Mouse (Mus musculus): ENCODE data around the gene Psmc1. TPM values are rescaled to one million over a fixed set of nuclear protein-coding genes. Genes with fewer than 3 reads are reported as not detected.
A peak's percentile ranks its signal among the peaks of the same experiment; 100 is the strongest.

Psmc1 gene
- polyA plus RNA-seq, 1 experiment: 165 TPM

GRCm38 (mm10) chr12:100104530-100104929 lies 5.4 kb upstream of the Psmc1 start:
- WGBS: 79% methylated on average over 5 of the region's 5 CpGs
- Histone ChIP-seq H3K4me3 (replicated peaks; ENCODE audit: control insufficient read depth, low read depth, low read length) (no peak overlapping the region), H3K27ac (ENCODE audit: control insufficient read depth, insufficient read depth, low read depth, low read length, poor library complexity) (no peak overlapping the region), H3K4me1 (ENCODE audit: control insufficient read depth, insufficient read depth, low read length) (no peaks in the 10 kb centered on the region; the same call in 1 of the 2 replicates)
- TF ChIP-seq POLR2A (IDR thresholded peaks at IDR 0.05; ENCODE audit: borderline replicate concordance, control insufficient read depth, low read depth, low read length) (no peak), CTCF (IDR thresholded peaks at IDR 0.05; ENCODE audit: control insufficient read depth, insufficient read depth, low read length) (no peak)

- no peak overlapping the region for H3K27ac ChIP-seq (ENCODE audit: control insufficient read depth, insufficient read depth, low read depth, low read length, poor library complexity)
- H3K4me3 ChIP-seq (replicated peaks; ENCODE audit: control insufficient read depth, low read depth, low read length): no peak overlapping the region
- TF ChIP-seq POLR2A (IDR thresholded peaks at IDR 0.05; ENCODE audit: borderline replicate concordance, control insufficient read depth, low read depth, low read length) (no peak), CTCF (IDR thresholded peaks at IDR 0.05; ENCODE audit: control insufficient read depth, insufficient read depth, low read length) (peak; percentile 60)
- 12% methylated on average over 20 of the region's 20 CpGs for WGBS
- peaks cover 1% of the 10 kb centered on the region for H3K4me1 ChIP-seq (ENCODE audit: control insufficient read depth, insufficient read depth, low read length)
Observed at GRCm38 (mm10) chr12:100106275-100106895, 3.6 kb upstream of the Psmc1 start.

DNA sequence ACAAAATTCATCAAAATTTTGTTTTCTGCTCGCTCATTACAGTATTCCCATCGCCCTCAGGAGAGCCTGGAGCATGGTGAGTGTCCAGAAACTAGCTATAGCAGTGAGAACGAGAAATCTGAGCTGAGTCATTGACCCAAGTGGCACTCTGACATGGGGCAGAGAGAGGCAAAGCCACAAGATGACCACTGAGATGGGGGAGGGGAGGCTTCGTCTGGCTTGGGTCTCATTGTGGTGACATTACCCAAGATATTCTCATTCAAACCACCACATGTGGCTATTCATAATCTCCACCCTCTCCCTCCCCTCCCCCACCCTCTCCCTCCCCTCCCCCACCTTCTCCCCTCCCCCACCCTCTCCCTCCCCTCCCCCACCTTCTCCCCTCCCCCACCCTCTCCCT lies 2.5 kb upstream of the Psmc1 start:
- 47% methylated on average over 4 of the region's 4 CpGs for WGBS
- TF ChIP-seq CTCF (IDR thresholded peaks at IDR 0.05; ENCODE audit: control insufficient read depth, insufficient read depth, low read length): no peak
- no peak for TF ChIP-seq POLR2A (IDR thresholded peaks at IDR 0.05; ENCODE audit: borderline replicate concordance, control insufficient read depth, low read depth, low read length)
- H3K4me1 ChIP-seq (ENCODE audit: control insufficient read depth, insufficient read depth, low read length): peaks cover 3% of the 10 kb centered on the region
- H3K4me3 ChIP-seq (replicated peaks; ENCODE audit: control insufficient read depth, low read depth, low read length): no peak overlapping the region
- no peak overlapping the region for H3K27ac ChIP-seq (ENCODE audit: control insufficient read depth, insufficient read depth, low read depth, low read length, poor library complexity)

DNA sequence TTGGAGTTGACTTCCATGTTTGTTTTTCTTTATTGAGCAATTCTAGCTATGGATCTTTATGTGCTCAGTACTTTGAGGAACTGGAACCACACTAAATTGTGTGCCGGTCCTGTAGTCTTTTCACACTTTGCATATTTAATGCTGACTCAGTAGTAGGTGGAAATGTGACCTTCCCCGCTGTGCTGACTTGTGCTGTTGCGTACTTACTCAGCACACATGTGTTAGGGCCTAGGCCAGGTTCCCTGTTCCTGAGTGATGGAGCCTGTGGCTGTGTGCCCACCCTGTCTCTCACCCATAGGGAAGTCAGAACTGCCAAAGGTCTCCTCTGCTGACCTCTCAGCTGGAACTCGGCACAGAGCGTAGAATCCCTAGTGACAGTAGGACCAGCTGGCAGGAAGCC lies 6.0 kb downstream of the Psmc1 start:
- 83% methylated on average over 5 of the region's 5 CpGs for WGBS
- H3K4me3 ChIP-seq (replicated peaks; ENCODE audit: control insufficient read depth, low read depth, low read length): no peak overlapping the region
- no peak for TF ChIP-seq POLR2A (IDR thresholded peaks at IDR 0.05; ENCODE audit: borderline replicate concordance, control insufficient read depth, low read depth, low read length)
- no peak for TF ChIP-seq CTCF (IDR thresholded peaks at IDR 0.05; ENCODE audit: control insufficient read depth, insufficient read depth, low read length)
- H3K27ac ChIP-seq (ENCODE audit: control insufficient read depth, insufficient read depth, low read depth, low read length, poor library complexity): no peak overlapping the region
- peaks cover 4% of the 10 kb centered on the region for H3K4me1 ChIP-seq (ENCODE audit: control insufficient read depth, insufficient read depth, low read length)

DNA sequence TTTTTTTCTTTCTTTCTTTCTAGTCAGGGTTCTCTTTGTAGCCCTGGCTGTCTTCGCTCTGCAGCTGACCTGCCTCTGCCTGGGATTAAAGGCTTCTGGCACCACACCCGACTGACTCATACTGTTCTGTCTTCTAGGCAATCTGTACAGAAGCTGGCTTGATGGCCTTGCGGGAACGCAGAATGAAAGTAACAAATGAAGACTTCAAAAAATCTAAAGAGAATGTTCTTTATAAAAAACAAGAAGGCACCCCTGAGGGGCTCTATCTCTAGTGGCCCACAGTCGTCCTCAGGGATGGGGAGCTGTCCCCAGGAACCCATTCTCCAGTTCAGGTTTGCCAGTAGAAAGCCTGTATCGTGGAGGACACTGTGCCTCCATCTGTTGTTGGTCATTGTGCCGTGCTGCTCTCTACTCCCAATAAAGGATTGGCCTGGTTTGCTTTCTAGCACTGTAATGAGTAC lies 13.0 kb downstream of the Psmc1 start:
- no peak for TF ChIP-seq CTCF (IDR thresholded peaks at IDR 0.05; ENCODE audit: control insufficient read depth, insufficient read depth, low read length)
- no peak for TF ChIP-seq POLR2A (IDR thresholded peaks at IDR 0.05; ENCODE audit: borderline replicate concordance, control insufficient read depth, low read depth, low read length)
- WGBS: 87% methylated on average over 7 of the region's 7 CpGs
- Histone ChIP-seq H3K4me3 (replicated peaks; ENCODE audit: control insufficient read depth, low read depth, low read length) (no peak overlapping the region), H3K27ac (ENCODE audit: control insufficient read depth, insufficient read depth, low read depth, low read length, poor library complexity) (no peak overlapping the region), H3K4me1 (ENCODE audit: control insufficient read depth, insufficient read depth, low read length) (no peaks in the 10 kb centered on the region)

- TF ChIP-seq POLR2A (IDR thresholded peaks at IDR 0.05; ENCODE audit: borderline replicate concordance, control insufficient read depth, low read depth, low read length): no peak
- no peak for TF ChIP-seq CTCF (IDR thresholded peaks at IDR 0.05; ENCODE audit: control insufficient read depth, insufficient read depth, low read length)
- Histone ChIP-seq H3K4me3 (replicated peaks; ENCODE audit: control insufficient read depth, low read depth, low read length) (no peak overlapping the region), H3K27ac (ENCODE audit: control insufficient read depth, insufficient read depth, low read depth, low read length, poor library complexity) (no peak overlapping the region), H3K4me1 (ENCODE audit: control insufficient read depth, insufficient read depth, low read length) (no peaks in the 10 kb centered on the region)
- WGBS: 89% methylated on average over 9 of the region's 9 CpGs
Observed at GRCm38 (mm10) chr12:100123476-100123875, 13.5 kb downstream of the Psmc1 start.

DNA sequence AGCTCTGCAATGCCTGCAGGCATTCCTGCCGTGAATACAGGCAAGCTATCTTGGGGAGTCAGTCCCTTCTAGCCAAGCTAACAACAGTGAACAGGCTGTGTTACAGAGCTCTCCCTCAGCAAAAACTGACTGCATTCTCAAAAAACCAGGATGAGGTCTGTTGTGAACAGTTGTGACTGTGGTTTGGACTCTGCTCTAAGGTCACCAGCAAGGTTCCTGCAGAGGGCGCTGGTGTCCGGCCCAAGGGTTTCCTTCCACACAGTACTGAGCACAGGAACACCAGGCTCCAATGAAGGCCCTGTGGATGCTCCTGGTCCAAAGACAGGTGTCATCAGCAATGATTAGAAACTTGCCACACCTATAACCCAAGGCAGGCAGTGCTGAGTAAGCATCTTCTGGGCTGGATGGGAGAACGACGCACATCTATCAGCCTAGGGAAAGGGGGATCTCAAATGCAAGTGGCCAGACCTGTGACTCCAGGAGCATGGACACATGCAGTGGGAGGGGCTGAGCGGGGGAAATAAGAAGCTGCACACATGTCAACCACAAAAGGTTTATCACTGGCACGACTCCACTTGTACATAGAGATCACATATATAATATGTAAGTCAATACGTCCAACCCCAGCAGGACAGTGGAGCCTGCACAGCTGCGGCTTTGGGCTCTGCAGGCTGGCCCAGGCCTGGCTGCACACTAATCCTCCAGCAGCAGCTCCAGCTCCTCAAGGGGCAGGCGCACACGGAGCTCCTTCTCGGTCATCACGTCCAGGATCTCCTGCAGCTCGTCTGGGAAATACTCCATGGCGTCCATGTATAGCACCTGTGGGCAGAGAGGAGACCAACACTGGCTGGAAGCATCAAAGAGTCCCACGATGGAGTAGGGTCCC lies 15.2 kb downstream of the Psmc1 start:
- Histone ChIP-seq H3K4me1 (ENCODE audit: control insufficient read depth, insufficient read depth, low read length) (no peaks in the 10 kb centered on the region), H3K4me3 (replicated peaks; ENCODE audit: control insufficient read depth, low read depth, low read length) (no peak overlapping the region), H3K27ac (ENCODE audit: control insufficient read depth, insufficient read depth, low read depth, low read length, poor library complexity) (no peak overlapping the region)
- TF ChIP-seq POLR2A (IDR thresholded peaks at IDR 0.05; ENCODE audit: borderline replicate concordance, control insufficient read depth, low read depth, low read length): no peak
- peak; percentile 37; the same call in 1 of the 2 replicates for TF ChIP-seq CTCF (IDR thresholded peaks at IDR 0.05; ENCODE audit: control insufficient read depth, insufficient read depth, low read length)
- 85% methylated on average over 16 of the region's 16 CpGs for WGBS

Measured in bone marrow, adult 2 months (tissue).